Mouse (Mus musculus): ENCODE results near the gene Mfap3l.
"Not testable (repeated sequence)": the region's sequence is repeated elsewhere in the genome, so short reads cannot be mapped to it uniquely, and the experiment has no call there.

Gene Mfap3l

DNA sequence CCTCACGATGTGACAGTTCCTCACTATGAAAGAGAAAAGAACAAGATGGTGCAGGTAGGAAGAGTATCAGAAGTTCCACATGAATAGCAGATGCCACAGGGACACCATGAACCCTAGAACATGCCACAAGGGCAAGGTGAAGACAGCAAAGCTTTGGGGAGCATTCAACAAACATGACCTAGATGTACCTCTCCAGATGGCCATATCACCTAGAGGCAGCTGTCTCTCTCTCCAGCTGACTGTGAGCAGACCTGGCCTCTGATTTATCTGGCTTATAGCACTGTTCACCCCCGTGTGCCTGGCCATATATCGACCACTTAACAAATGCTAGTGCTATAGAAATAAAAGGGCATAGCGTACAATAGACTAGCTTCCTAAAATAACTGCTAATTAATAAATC lies 17.5 kb downstream of the Mfap3l start:
- no peak for DNase-seq (ENCODE audit: low spot score in 2 of 2)

DNA sequence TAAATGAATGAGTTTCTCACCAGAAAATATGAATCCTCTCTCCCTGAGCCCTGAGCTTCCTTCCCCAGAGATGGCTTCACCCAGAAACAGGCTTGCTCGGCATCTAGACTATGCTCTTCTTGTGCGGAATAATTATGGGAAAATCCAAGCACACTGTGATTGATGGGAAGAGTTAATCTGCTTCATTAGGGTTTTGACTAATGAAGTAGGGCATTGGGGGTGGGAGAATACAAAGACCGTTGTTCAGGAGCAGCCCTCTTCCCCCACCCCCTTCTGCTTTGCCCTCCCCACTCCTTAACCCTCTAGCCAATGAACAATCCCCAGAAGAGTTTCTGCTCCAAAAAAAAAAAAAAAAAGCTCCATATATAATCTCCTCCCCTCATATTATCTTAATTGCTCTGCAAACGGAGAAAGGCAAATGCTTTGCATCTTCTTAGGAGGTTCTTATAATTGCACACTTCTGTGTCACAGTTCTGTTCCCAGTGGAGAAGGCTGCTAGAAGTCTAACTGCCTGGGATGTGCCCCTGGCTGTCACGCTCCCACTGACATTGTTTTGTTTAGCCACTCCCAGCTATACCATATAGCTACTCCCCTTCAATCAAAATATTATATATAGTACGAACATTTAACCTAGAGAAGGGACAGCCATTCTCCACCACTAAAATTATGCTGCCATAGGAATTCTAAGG lies 24.9 kb downstream of the Mfap3l start:
- no peak for DNase-seq (ENCODE audit: low spot score in 2 of 2)

DNA sequence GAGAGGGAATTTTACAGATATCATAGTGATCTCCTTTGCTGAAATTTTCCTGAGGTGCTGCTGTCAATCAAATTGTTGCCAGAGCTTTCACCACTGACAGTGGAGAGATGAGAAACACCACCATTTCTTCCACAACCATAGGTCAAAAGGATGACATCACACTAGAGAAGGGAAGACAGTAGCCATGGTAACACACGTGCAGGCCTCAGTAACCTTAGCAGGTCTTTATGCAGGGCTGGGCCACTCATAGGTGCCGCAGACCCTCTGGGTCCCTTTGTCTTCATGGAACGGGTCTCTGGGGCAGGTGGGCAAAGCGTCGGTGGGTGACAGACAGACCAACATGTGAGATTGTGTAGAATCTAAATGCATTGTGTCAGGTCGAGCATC lies 25.5 kb downstream of the Mfap3l start:
- DNase-seq (ENCODE audit: low spot score in 2 of 2): no peak

DNA sequence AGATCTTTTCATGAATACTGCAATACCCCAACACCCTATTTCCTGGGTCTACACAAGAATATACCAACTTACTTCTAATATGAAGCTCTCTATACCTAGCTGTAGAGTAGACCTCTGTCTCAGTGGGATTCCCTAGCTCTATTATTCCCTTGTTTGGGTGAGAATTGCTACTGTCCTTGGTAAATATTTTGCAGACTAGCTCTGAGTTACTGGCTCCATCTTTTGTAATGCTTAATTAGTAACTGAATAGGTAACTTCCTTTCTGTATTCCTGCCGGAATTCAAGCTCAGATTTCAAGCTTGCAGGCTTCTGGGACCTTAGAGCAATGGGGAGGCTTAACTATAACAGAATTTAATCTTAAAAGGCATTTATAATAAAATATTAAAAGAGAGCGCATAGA lies 26.1 kb downstream of the Mfap3l start:
- DNase-seq (ENCODE audit: low spot score in 2 of 2): not testable (repeated sequence)

DNA sequence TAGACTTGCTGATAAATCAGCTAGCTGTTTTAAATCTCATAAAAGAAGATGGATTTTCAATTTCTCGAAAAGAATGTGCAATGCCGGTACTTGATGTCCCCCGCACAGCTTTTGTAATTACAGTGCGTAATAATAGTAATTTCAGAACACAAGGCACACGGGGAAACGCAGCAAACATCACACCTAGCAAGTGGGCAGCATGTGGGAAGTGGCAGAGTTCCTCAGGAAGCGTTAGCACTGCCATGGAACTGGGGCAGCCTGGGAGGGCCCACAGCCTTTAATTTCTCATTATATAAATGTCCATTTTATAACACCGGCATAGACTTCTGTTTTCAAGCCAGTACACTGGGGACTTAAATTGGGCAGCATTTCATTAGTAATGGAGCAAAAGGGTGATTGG lies 27.1 kb downstream of the Mfap3l start:
- DNase-seq (ENCODE audit: low spot score in 2 of 2): no peak

DNA sequence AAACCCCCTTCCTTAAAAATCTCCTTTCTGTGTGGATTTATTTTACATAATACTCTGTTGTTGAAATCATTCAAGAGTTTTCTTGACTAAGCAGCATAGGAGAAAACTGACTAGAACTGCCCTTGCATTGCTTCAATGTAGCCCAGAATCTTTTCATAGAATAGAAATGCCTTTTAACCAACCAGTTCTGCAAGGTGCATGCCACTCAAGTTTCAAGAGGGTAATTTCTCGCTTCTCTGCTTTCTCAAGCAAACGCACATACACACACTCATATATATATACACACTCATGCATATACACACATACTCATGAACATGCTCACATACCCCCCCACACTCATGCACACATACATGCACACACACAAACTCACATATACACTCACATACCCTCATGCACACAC lies 28.6 kb downstream of the Mfap3l start:
- DNase-seq (ENCODE audit: low spot score in 2 of 2): no peak

DNA sequence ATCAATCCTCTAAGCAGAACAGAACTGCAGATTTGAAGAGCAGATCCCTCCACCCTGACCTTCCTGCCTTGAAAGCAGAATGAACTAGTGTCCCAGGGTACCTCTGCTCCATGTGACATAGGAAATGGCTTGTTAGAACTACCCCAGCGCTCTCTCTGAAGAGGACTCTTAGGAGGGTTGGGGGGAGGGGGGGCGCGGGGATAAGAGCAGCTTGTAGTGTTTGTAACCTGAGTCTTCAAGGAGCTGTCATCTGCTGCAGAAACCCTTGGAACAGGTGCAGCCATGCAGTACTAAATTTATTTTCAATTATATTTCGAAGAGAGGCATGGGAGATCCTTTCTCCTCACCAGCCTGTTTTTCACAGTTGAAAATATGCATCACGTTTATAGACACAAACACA lies 30.9 kb downstream of the Mfap3l start:
- no peak for DNase-seq (ENCODE audit: low spot score in 2 of 2)

DNA sequence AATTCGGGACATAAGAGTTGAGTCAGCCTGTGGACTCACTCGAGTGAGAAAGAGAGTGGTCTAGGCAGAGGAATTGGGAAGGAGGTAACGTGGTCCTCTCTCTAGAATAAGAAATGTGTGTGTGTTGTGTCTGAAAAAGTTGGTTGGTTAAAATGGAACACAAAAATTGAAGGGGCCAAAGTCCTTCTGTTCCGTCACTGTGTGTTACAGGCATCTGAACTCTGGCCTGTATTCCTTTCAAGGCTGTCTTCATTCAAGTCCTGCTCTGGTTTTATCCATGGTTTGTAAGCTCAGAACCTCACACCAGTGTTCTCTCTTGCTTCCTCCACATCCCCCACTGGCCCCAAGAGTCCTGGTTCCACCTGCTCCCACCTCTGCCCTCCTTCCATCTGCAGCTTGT lies 33.2 kb downstream of the Mfap3l start:
- DNase-seq (ENCODE audit: low spot score in 2 of 2): no peak

DNA sequence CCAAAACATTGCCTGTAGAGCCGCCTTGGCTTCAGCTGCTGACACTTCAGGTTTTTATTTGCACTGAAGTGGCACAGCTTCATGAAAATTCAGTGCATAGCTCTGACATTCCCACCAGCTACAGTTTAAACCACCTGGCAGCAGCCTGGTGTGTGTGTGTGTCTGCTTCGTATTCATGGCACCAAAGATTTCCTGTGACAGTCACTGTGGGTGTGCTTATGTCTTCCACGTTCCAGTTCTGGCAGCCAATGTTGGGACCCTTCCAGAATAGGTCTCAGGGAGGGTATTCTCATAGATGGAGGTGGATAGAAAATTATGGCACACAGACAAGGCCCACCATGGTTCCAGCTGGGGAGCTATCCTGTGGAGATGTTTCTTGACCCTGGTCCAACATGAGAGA lies 34.2 kb downstream of the Mfap3l start:
- no peak for DNase-seq (ENCODE audit: low spot score in 2 of 2)

DNA sequence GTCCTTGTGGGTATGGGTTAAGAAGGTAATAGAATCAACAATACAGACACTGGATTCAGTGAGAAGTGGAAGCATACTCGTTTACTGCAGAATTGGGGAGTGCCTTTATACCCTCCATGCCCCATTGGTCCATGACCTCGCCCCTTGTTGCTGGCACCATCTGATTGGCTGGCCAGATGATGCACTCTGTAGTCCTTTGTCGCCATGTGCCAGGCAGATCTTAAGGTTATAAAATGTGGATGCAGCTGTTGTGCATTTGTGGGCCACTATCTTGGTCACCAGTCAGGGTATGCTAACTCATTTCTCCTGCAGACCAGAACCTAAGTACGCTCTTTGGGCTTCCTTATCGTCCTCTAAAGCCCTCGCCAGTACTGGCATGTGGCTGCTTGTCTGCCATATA lies 46.0 kb downstream of the Mfap3l start:
- no peak for DNase-seq (ENCODE audit: low spot score in 2 of 2)

DNA sequence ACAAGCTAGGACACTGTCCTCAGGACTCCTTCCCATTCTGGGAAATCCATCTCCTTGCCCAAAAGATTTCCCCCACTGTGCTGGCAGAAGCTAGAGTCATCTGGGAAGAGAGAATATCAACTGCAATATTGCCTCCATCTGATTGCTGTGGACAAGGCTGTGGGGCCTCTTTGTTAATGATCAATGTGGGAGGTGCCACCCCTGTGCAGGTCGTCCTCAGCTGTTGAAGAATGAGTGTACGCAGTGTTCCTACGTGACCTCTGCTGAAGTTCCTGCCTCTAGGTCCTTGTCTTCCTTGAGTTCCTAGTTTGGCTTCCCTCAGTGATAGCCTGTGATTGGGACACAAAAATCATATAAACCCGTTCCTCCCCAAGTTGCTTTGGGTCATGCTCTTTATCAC lies 49.2 kb downstream of the Mfap3l start:
- no peak for DNase-seq (ENCODE audit: low spot score in 2 of 2)

DNA sequence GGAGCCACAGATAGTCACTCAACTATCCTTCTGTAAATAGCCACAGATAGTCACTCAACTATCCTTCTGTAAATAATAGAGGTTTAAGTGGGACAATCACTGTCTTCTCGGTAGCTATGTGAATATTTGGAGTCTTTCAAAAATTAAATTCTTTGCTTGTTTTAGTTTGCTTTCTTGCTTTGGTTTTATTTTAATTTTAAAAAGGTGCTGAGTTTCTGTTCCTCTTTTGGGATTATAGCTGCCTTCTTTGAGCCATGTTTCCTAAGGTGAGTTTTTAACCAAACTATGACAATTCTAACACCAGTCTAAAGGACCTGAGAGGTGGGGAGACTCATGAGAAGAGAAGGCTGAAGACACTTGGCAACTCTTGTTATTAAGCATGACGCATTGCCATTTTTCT lies 49.7 kb downstream of the Mfap3l start:
- DNase-seq (ENCODE audit: low spot score in 2 of 2): no peak

DNA sequence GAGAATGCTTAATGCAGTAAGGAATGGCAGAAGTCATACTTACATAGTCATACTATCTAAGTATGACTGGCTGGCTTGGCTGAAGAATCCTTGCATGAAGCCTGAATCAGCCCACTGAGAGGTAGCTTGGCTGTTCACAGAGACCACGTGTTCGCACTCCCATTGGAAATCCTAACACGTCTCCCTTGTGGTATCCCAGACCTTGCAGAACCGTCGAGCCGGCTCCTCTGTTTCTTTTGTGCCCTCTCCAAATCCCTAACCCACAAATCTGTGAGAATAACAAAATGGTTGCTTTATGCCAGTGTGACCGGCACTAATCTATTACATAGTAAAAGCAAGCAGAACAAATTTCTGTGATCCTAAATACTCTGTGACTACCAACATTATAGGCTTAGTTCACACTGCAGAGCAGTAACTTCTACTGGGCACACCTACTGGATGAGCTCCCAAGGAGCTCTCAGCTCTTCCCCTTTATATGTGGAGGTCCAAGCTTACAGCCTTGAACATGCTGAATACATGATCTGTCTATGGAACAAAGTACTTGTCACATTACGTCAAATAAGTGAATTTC lies 79.0 kb downstream of the Mfap3l start:
- DNase-seq (ENCODE audit: low spot score in 2 of 2): no peak

DNA sequence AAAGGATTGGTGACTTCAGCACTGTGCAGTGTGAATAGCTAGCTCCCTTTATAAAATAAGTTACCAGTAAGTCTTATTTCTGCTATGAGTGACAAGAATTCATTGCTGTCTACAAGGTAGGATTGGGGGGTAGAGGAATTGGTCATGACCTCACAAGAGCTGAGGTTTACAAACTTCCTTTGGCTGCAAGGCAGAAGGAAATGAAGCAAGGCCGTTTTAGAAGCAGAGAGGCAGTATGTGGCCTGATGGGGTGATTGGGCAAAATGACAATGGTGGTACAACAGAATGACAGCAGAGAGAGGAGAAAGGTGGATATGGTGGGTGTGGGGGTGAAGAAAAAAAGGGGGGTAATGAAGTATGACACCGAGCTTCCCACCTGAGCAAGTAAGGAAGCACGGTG lies 82.1 kb downstream of the Mfap3l start:
- no peak for DNase-seq (ENCODE audit: low spot score in 2 of 2)

DNA sequence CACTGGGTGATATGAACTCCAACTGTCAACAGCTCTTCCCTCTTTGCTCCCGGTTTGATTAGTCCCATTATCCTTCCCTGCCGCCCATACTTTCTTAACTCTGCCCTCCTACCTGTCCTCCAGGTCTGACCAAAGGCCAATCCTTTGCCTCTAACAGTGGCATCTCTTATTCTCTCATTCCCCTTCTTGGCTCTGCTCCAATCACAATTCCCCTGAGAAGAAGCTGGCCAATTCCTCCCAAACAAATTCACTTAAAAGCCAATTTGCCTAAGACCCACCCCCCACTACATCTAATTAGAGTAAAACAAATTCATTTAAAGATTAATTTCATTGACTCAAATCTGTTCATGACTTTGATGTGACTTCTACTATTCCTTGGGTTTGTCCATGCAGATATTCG lies 86.1 kb downstream of the Mfap3l start:
- DNase-seq (ENCODE audit: low spot score in 2 of 2): no peak

Data from spleen, postnatal 36 days (tissue).